In genomic region chr2:72740391-72741361, GRCm38 (mm10) we compare ENCODE assay signal across 8 mouse cellular contexts.
DNase-seq lines count a peak whose midpoint lies in the region; ATAC-seq lines count a peak whose summit lies in the region.

No protein-coding gene starts in this region.

- H3K9me3 ChIP-seq in limb, embryonic 11.5 days (ENCODE audit: control insufficient read depth, low read length): no peaks in the 10 kb centered on the region
- H3K9me3 ChIP-seq in midbrain, embryonic 16.5 days (replicated peaks; ENCODE audit: control insufficient read depth, low read length, poor library complexity, severe bottlenecking): no peaks in the 10 kb centered on the region

- no peak overlapping the region for H3K4me3 ChIP-seq in limb, embryonic 11.5 days (ENCODE audit: low read depth, low read length)
- H3K4me3 ChIP-seq in midbrain, embryonic 16.5 days (ENCODE audit: low read depth, low read length): no peak overlapping the region

- H3K4me2 ChIP-seq in limb, embryonic 11.5 days (ENCODE audit: low read depth, severe bottlenecking): peak overlapping the region; percentile 35
- peak overlapping the region; percentile 12; the same call in 1 of the 2 replicates for H3K4me2 ChIP-seq in midbrain, embryonic 16.5 days (ENCODE audit: low read length)

- ATAC-seq in limb, embryonic 11.5 days (ENCODE audit: insufficient number of reproducible peaks, low FRiP score, low TSS enrichment, low read depth): 0 out of 2 replicates have a peak, but pooled peaks have one; percentile 17
- peak; percentile 11; the same call in 1 of the 2 replicates for ATAC-seq in midbrain, embryonic 16.5 days

- no peaks in the 10 kb centered on the region for H3K27me3 ChIP-seq in limb, embryonic 11.5 days (ENCODE audit: control insufficient read depth, insufficient read depth, low read length)
- no peaks in the 10 kb centered on the region for H3K27me3 ChIP-seq in midbrain, embryonic 16.5 days (ENCODE audit: control insufficient read depth, insufficient read depth, low read depth, low read length)

- intact Hi-C loops in heart, postnatal 36 days (cut with DNase I): no loop called here

- no peak overlapping the region for H3K27ac ChIP-seq in limb, embryonic 11.5 days (replicated peaks; ENCODE audit: low read depth, low read length)
- no peak overlapping the region for H3K27ac ChIP-seq in midbrain, embryonic 16.5 days (ENCODE audit: low read length)

- WGBS in limb, embryonic 11.5 days: 43% methylated on average over 22 of the region's 22 CpGs
- WGBS in midbrain, embryonic 16.5 days: 58% methylated on average over 22 of the region's 22 CpGs

- peak; percentile 54 for DNase-seq in adrenal gland, postnatal 10 days
- no peak for DNase-seq in adrenal gland, postnatal 4 days (ENCODE audit: low spot score in 2 of 2)
- peak; percentile 27 for DNase-seq in fibroblast of lung, adult 2 months (ENCODE audit: low read depth)
- peak; percentile 47 to 50 for DNase-seq in heart, postnatal 36 days
- DNase-seq in limb, embryonic 11.5 days (ENCODE audit: low spot score): peak; percentile 56
- no peak for DNase-seq in left cerebral cortex, adult 9 months (ENCODE audit: low spot score in 2 of 2)
- no peak for DNase-seq in cerebellum, adult 11-12 months

- H3K9ac ChIP-seq in limb, embryonic 11.5 days (ENCODE audit: low read length): no peak overlapping the region
- H3K9ac ChIP-seq in midbrain, embryonic 16.5 days (ENCODE audit: low read depth, low read length): no peak overlapping the region

- peaks cover 9% of the 10 kb centered on the region for H3K4me1 ChIP-seq in limb, embryonic 11.5 days (ENCODE audit: control insufficient read depth, insufficient read depth, low read length)
- H3K4me1 ChIP-seq in midbrain, embryonic 16.5 days (ENCODE audit: control insufficient read depth, insufficient read depth, low read length): no peaks in the 10 kb centered on the region

- no peaks in the 10 kb centered on the region for H3K36me3 ChIP-seq in limb, embryonic 11.5 days (ENCODE audit: control insufficient read depth, insufficient read depth, low read length)
- no peaks in the 10 kb centered on the region for H3K36me3 ChIP-seq in midbrain, embryonic 16.5 days (ENCODE audit: control insufficient read depth, insufficient read depth, low read length)

Comparison
In these comparisons a context has a peak if more than half of its experiments do, and no peak if none do; other contexts are left out.
1. DNase-seq: peak in adrenal gland, postnatal 10 days (single experiment), fibroblast of lung, adult 2 months (single experiment), heart, postnatal 36 days (2 of 2) and limb, embryonic 11.5 days (single experiment); none in adrenal gland, postnatal 4 days (0 of 2), left cerebral cortex, adult 9 months (0 of 2) and cerebellum, adult 11-12 months (single experiment).